Mouse (Mus musculus) right cerebral cortex, postnatal 14 days (tissue): ENCODE data around the gene Gpx4.

Source experiments
- DNase-seq: peaks from one replicate; pipeline ENCODE4 v3.0.0; 2022

Gpx4 gene

DNA sequence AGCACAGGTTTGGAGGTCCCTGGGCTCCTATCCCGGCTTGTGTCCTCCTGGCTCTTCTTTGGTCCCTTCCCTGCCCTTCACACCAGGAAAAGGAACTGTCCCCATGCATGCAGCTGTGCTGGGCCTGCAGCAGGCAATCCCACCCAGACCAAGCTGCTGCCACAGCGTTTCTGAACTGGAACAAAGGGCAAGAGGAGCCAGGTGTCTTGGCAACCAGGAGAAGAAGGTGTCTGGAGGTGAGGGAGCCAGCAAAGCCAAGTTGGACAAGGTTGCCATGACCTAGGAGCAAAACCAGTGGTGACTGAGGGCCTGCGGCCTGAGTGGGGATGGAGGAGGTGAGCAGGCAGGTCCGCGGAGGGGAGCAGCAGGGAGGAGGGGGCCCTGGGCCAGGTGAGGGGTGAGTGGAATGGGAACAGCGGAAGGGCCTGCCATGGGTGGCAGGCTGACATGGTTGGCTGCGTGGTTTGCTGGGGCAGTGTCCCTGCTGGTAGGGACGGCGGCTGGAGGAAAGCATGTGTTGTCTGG is at the start of gene Gpx4:
TSS of gene Gpx4 (plus strand) at position 126 of the 525 bp plus-strand sequence.
- no peak for DNase-seq

DNA sequence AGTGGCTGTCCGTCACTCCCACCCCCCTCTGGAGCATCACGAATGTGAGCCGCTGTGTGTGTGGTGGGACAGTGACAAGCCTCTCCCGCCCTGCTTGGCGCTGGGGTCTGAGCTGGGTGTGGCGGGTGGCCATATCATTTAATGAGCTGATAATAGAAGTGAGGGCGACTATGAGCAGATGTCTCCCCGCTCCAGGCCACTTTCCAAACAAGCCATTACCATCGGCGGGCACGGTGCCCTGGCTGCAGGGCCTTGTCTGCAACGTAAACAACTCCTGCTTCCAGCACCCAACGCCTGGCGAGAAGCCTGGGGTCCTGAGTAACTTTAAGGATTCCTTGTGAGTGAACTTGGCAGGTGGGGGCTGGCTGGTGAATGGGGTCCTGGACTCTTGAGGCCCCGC is 49.1 kb upstream of the Gpx4 start:
- DNase-seq: no peak

DNA sequence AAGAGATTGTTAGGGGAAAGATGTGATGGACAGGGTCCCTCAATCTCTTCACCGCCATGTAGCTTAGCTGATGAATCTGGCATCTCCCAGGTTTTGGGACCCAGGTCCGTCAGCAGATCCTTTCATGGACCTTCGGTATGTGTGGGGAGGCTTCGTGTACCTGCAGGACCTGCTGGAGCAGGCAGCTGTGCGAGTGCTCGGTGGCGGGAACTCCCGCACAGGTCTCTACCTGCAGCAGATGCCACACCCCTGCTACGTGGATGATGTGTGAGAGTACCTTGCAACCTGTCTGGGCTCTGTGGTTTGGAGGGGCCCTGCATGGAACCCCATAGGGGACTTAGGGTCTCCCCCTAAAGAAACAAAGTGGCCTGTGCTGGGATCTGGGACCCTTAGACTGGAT is 45.0 kb upstream of the Gpx4 start:
- DNase-seq: no peak

GRCm38 (mm10) chr10:80002829-80003228 is 44.1 kb upstream of the Gpx4 start:
- no peak for DNase-seq

- no peak for DNase-seq
These were observed 43.4 kb upstream of the Gpx4 start for GRCm38 (mm10) chr10:80003374-80004232.

DNA sequence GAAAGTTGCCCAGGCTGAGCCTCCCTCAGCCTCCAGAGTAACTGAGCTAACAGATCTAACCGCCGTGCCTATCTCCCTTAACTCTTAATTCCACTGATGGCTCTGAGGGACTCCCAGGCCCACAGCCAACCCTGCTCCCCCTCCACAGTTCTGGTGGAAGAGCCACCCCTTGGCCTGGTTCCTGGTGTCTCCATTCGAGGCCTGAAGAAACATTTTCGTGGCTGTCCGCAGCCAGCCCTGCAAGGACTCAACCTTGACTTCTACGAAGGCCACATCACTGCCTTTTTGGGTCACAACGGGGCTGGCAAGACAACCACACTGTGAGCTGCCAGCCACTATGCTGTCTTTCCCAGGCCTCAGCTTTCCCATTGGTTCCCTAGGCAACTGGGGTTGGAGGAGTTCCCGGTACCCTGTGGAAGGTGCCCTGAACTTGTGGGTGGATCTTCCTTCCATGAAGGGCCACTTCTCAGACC is 42.7 kb upstream of the Gpx4 start:
- DNase-seq: no peak

GRCm38 (mm10) chr10:80011740-80012139 is 35.2 kb upstream of the Gpx4 start:
- no peak for DNase-seq

- DNase-seq: no peak
These were observed 33.4 kb upstream of the Gpx4 start for GRCm38 (mm10) chr10:80013609-80014008.

DNA sequence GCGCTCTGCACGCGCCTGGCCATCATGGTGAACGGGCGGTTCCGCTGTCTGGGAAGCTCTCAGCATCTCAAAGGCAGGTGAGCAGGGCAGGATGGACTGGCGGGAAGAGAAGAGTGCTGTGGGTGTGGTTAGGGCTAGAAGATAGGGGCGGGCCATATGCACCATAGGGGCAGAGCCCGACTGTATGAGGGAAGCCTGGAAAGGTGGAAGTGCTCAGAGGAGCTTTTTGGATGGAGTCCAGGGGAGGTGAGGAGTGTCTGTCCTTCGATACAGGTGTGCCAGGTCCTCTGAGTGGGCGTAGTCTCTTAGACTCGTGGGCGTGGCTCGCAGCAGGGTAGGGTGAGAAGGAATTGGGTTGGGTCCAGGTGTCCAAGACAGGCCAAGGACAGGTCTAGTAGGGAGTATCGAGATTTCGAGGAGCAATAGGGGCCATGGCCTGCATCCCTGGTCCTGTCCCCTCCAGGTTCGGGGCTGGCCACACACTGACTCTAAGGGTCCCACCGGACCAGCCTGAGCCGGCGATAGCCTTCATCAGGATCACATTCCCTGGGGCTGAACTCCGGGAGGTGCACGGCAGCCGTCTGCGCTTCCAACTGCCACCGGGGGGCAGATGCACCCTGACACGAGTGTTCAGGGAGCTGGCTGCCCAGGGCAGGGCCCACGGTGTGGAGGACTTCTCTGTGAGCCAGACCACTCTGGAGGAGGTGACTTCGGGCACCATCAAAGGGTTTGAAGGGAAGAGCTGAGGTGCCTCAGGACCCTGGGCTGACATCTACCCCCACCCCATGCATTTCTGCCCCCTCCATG is 32.3 kb upstream of the Gpx4 start:
- DNase-seq: no peak

GRCm38 (mm10) chr10:80015583-80015982 is 31.4 kb upstream of the Gpx4 start:
- no peak for DNase-seq

- no peak for DNase-seq
These were observed 30.5 kb upstream of the Gpx4 start, which contains the start of gene Arhgap45 for GRCm38 (mm10) chr10:80016511-80016910. Gene Arhgap45 (plus strand): TSS chr10:80016653.

DNA sequence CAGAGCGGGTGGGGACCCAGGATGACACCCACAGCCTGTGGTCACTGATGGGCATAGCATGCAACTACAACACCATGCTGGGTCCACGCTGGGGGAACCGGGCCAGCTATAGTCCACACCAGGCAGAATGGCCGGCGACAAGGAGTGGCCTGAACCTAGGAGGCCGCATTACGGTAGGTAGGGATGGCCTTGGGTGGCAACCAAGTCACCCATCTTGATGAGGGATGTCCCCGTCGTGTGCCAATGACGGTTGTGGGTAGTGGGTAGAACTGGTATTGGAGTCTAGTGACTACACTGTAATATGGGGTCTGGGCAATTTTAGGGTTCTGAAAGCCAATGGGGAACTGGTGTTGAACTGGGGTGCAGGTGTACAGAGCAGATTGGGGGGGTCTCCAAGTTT is 30.0 kb upstream of the Gpx4 start:
- no peak for DNase-seq

DNA sequence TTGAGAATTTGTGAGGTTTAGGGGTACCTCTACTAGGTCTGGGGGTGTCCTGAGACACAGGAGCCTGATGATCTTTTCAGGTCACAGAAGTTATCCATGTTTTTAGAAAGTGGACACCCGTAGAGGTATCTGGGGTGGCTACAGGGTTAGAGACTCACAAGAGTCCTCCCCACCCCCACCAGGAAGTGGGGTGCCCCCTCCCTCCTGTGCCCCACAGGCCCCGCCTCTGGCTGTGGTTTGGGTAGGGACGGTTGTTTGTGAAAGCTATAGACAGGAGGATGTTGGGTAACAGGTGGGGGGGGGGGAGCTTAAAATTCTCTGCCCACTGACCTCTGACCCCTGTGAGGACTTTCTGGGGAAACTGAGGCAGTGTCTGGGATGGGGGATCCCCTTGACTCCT is 29.6 kb upstream of the Gpx4 start:
- DNase-seq: no peak

DNA sequence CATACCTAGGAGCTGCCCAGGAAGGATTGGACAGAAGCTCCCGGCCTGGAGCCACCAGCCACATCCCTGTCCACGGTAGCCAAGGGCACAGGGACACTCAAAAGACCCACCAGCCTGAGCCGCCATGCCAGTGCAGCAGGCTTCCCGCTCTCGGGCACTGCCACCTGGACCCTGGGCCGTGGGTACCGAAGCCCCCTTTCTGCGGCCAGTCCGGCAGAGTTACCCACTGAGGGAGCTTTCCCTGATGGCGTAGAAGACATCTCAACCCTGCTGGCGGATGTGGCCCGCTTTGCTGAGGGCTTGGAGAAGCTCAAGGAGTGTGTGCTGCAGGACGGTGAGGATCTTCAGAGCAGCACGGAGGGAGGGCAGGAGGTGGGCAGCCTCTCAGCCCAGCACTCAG is 29.2 kb upstream of the Gpx4 start:
- no peak for DNase-seq

DNA sequence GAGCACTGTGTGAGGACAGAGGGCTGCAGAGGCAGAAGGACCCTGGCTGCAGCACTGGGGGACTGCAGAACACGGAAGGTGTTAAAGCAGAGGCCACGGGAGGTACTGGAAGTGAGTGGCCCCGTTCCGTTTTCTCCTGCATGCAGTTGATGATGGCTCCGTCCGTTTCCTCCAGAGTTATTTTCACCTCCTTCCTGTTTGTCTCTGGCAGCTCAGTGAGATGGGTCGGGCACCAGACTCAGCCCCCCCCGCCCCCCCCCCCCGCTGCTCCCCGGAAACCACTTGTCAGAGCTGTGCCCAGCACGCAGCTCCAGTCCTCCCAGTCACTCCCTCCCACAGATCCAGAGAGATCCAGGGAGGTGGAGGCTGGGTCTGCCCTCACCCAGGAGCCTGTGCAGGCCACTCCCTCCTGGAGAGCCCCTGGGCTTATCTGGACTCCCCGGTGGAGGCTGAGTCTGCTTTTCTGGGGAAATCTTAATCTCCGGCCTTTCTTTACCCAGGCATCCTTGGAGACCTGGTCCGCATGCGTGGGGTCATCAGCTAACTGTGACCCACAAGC is 28.1 kb upstream of the Gpx4 start:
- DNase-seq: no peak

- DNase-seq: no peak
These were observed 27.4 kb upstream of the Gpx4 start for GRCm38 (mm10) chr10:80019471-80020131.

- DNase-seq: no peak
These were observed 26.8 kb upstream of the Gpx4 start for GRCm38 (mm10) chr10:80020191-80020590.

DNA sequence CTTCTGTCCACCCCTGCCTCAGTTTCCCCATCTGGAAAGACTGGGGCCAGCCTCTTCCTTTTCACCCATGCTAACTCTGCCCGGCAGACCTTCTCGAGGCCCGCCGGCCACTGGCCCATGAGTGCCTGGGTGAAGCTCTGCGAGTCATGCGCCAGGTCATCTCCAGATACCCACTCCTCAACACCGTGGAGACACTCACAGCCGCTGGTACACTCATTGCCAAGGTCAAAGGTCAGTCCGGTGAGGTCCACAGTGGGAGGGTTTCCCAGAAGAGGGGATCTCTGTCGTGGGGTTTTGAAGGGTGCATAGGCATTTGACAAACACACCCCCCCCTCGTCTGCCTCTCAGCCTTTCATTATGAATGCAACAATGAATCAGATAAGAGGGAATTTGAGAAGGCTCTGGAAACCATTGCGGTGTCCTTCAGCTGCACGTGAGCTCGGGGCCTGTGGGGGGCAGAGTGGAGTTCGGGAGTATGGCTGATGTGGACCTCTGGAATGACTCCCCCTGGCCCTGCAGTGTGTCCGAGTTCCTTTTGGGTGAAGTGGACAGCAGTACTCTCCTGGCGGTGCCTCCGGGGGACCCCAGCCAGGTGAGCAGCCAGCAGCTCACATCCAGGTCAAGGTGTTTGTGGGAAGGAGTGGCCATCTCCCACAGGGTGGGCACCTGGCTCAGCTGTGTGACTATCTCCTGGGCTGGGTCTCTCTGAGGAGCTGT is 26.2 kb upstream of the Gpx4 start:
- no peak for DNase-seq

- no peak for DNase-seq
These were observed 25.7 kb upstream of the Gpx4 start for GRCm38 (mm10) chr10:80021320-80021641.

DNA sequence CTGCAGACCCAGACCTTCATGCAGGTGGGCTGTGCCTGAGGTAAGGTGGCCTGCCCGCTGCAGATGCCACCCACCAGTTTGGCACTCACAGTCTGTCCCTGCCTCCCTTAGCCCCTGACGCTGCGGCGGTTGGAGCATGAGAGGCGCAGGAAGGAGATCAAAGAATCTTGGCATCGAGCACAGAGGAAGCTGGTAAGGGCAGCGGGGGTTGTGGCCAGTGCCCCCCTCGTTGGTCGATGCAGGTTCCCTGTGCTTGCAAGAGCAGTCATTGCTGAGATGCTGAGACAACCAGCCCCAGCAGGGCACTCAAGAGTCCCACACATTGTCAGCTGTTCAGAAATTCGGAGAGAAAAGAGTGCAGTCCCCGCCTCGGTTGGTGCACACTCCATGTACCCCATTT is 24.8 kb upstream of the Gpx4 start:
- DNase-seq: no peak

DNA sequence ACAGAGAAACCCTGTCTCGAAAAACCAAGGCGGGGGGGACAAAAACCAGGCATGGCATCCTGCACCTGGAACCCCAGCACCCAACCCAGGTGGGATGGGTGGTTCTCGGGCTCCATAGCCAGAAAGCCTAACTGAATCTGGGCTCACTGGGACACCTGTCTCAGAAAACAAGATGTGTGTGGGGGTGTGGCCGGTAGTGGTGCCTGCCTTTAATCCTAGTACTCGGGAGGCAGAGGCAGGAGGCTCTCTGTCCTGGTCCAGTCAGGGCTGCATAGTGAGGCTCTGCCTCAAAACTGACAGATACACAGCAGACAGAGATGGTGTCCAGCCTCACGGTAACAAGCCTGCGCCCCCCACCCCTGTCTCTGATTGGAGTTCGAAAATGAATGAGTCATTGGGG is 24.2 kb upstream of the Gpx4 start:
- DNase-seq: no peak

DNA sequence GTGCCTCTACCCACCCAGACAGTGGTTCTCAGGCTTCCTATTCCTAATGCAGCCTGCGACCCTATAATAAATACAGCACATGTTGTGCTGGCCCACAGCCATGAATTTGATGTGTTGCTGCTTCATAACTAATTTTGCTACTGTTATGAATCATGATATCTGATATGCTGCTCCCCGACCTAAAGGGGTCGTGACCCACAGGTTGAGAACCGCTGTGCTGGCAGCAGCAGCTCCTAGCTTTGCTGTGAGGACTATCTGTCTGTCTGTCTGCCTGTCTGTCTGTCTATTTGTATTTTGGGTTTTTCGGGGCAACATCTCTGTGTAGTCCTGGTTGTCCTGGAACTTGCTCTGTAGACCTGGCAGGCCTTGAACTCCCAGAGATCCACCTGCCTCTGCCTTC is 23.2 kb upstream of the Gpx4 start:
- DNase-seq: no peak
